Mouse (Mus musculus) myocyte (in vitro differentiated cells): ENCODE results near the gene Evx2. TPM values are rescaled to one million over a fixed set of nuclear protein-coding genes. Genes with fewer than 3 reads are reported as not detected.

Experiments
- H3K27me3 ChIP-seq: one replicate; pipeline ENCODE4 v1.6.1; 2011; ENCODE audit not compliant: control insufficient read depth, insufficient read depth, insufficient read length
- H3K36me3 ChIP-seq: one replicate; pipeline ENCODE4 v1.6.1; 2011; ENCODE audit not compliant: control insufficient read depth, insufficient read depth
- H3K4me2 ChIP-seq: one replicate; pipeline ENCODE4 v1.6.1; 2011; ENCODE audit warnings: low read depth, control low read depth
- H3K4me3 ChIP-seq: one replicate; pipeline ENCODE4 v1.5.1; 2011; ENCODE audit warnings: mild to moderate bottlenecking, control low read depth, moderate library complexity
- H3K79me2 ChIP-seq: one replicate; pipeline ENCODE4 v1.6.1; 2011; ENCODE audit not compliant: control insufficient read depth, insufficient read depth
- H3ac ChIP-seq: one replicate; pipeline ENCODE4 v1.6.1; 2011; ENCODE audit not compliant: control insufficient read depth, insufficient read length
- CEBPB ChIP-seq: IDR thresholded peaks from 2 replicates; pipeline ENCODE4 v1.6.1; 2011; ENCODE audit warnings: mild to moderate bottlenecking, moderate library complexity; ENCODE audit not compliant: poor library complexity, insufficient read depth, severe bottlenecking
- E2F4 ChIP-seq: IDR thresholded peaks from one replicate; pipeline ENCODE4 v1.6.1; 2011; ENCODE audit warnings: mild to moderate bottlenecking, control low read depth, moderate library complexity; ENCODE audit not compliant: insufficient read depth
- MAX ChIP-seq: IDR thresholded peaks from one replicate; pipeline ENCODE4 v1.6.1; 2011; ENCODE audit warnings: low read depth, mild to moderate bottlenecking, control low read depth
- MYOD1 ChIP-seq, 3 experiments: IDR thresholded peaks; one replicate each; pipeline ENCODE4 v1.6.1; 2011; ENCODE audit warnings: control low read depth in 2 of 3, low read depth in 2 of 3, mild to moderate bottlenecking in 2 of 3, moderate library complexity in 1 of 3; ENCODE audit not compliant: insufficient read length in 2 of 3, control insufficient read depth in 1 of 3
- MYOG ChIP-seq, 3 experiments: IDR thresholded peaks; one replicate each; pipeline ENCODE4 v1.6.1; 2011; ENCODE audit warnings: control low read depth in 2 of 3, low read depth in 2 of 3, mild to moderate bottlenecking in 2 of 3; ENCODE audit not compliant: insufficient read length in 2 of 3, control insufficient read depth in 1 of 3, insufficient read depth in 1 of 3
- POLR2A ChIP-seq: IDR thresholded peaks from one replicate; pipeline ENCODE4 v1.6.1; 2011; ENCODE audit warnings: low read depth, mild to moderate bottlenecking, control low read depth, moderate library complexity; ENCODE audit not compliant: insufficient read length
- POLR2AphosphoS2 ChIP-seq: IDR thresholded peaks from one replicate; pipeline ENCODE4 v1.6.1; 2011; ENCODE audit warnings: low read depth, control low read depth; ENCODE audit not compliant: insufficient read length
- REST ChIP-seq: IDR thresholded peaks from one replicate; pipeline ENCODE4 v1.6.1; 2011; ENCODE audit warnings: mild to moderate bottlenecking, control low read depth, moderate library complexity; ENCODE audit not compliant: insufficient read depth, insufficient read length
- SRF ChIP-seq: IDR thresholded peaks from one replicate; pipeline ENCODE4 v1.6.1; 2011; ENCODE audit warnings: low read depth; ENCODE audit not compliant: control insufficient read depth, insufficient read length
- TCF12 ChIP-seq: IDR thresholded peaks from one replicate; pipeline ENCODE4 v1.6.1; 2011; ENCODE audit warnings: mild to moderate bottlenecking, control low read depth; ENCODE audit not compliant: poor library complexity, insufficient read depth, severe bottlenecking
- TCF3 ChIP-seq: IDR thresholded peaks from one replicate; pipeline ENCODE4 v1.6.1; 2011; ENCODE audit warnings: low read depth, control low read depth; ENCODE audit not compliant: insufficient read length
- USF1 ChIP-seq: IDR thresholded peaks from one replicate; pipeline ENCODE4 v1.6.1; 2011; ENCODE audit warnings: low read depth, mild to moderate bottlenecking, control low read depth, moderate library complexity
- polyA plus RNA-seq: library from polyadenylated mRNA; unstranded; fragments of >200 nt; fragmentation: generic; extraction: Trizol; gene quantifications from one replicate; pipeline ENCODE4 v1.2.1, GENCODE M21; 2012; ENCODE audit warnings: missing spikeins

Evx2 gene
- polyA plus RNA-seq, 1 experiment: not detected

DNA sequence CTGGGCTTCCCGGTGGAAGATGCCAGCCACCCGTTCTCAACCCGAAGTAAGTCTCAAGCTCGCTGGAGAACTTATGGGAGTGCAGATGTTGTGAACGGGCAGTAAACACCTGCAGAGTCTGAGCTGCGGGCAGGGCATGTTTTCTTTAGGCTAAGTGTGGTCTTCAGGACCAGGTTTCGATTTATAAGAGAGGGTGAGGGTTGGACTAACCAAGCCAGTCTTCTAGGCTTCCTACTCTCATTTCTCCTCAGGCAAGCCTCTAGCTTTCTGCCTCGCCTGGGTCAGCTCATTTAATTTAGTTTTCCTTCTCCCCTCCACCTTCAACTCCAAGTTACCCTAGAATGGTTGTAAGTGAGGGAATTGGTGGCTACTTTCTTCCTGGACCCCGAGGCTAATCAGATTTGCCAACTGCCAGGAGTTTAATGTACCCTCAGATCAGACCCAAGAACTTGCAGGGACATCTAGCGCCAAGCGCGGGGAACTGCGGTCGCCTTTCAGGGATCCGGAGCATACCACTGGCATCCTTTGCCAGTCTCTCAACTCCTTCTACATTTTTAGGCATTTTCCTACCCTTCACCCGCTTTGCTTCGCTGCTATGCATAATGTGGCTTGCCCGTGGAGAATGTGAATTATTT is 4.1 kb upstream of the Evx2 start:
- Histone ChIP-seq H3K27me3 (peaks cover 60% of the 10 kb centered on the region), H3K4me2 (peak overlapping the region; percentile 37), H3K4me3 (no peak overlapping the region), H3ac (no peak overlapping the region), H3K79me2 (no peaks in the 10 kb centered on the region), H3K36me3 (no peaks in the 10 kb centered on the region)
- no peak for TF ChIP-seq TCF3
- TF ChIP-seq MYOD1 (IDR thresholded peaks at IDR 0.05; ENCODE audit: control insufficient read depth in 1 of 3, insufficient read length in 2 of 3, low read depth in 2 of 3): no peak

DNA sequence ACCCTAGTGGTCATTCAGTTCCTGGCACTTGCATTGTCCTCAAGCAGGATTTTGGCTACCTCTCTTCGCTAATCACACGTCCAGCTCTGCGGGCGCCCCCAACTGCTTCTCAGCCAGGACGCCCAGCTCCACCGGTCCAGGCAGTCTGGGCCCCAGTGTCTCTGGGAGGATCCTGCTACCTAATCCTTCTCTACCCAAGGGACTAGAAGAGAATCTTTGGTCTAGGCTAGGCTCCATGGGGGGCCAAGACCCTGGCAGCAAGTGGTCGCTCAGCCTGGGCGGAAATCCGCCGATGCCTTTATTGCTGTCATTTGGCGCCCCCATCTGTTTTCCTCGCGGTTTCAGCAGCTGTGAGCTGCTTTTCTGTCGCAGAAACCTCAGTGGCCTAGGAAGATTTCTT is 2.3 kb upstream of the Evx2 start:
- Histone ChIP-seq H3K4me2 (no peak overlapping the region), H3K36me3 (no peaks in the 10 kb centered on the region), H3K4me3 (no peak overlapping the region), H3K79me2 (no peaks in the 10 kb centered on the region), H3K27me3 (peaks cover 50% of the 10 kb centered on the region), H3ac (no peak overlapping the region)
- no peak for TF ChIP-seq USF1
- TF ChIP-seq TCF3: no peak
- no peak for TF ChIP-seq CEBPB
- TF ChIP-seq TCF12: no peak
- TF ChIP-seq POLR2A: no peak
- no peak for TF ChIP-seq MYOG (IDR thresholded peaks at IDR 0.05; ENCODE audit: control insufficient read depth in 1 of 3, insufficient read depth in 1 of 3, insufficient read length in 2 of 3, low read depth in 2 of 3)
- TF ChIP-seq REST: no peak
- no peak for TF ChIP-seq E2F4
- TF ChIP-seq SRF: no peak
- no peak for TF ChIP-seq POLR2AphosphoS2
- TF ChIP-seq MYOD1 (IDR thresholded peaks at IDR 0.05; ENCODE audit: control insufficient read depth in 1 of 3, insufficient read length in 2 of 3, low read depth in 2 of 3): no peak
- TF ChIP-seq MAX: no peak

DNA sequence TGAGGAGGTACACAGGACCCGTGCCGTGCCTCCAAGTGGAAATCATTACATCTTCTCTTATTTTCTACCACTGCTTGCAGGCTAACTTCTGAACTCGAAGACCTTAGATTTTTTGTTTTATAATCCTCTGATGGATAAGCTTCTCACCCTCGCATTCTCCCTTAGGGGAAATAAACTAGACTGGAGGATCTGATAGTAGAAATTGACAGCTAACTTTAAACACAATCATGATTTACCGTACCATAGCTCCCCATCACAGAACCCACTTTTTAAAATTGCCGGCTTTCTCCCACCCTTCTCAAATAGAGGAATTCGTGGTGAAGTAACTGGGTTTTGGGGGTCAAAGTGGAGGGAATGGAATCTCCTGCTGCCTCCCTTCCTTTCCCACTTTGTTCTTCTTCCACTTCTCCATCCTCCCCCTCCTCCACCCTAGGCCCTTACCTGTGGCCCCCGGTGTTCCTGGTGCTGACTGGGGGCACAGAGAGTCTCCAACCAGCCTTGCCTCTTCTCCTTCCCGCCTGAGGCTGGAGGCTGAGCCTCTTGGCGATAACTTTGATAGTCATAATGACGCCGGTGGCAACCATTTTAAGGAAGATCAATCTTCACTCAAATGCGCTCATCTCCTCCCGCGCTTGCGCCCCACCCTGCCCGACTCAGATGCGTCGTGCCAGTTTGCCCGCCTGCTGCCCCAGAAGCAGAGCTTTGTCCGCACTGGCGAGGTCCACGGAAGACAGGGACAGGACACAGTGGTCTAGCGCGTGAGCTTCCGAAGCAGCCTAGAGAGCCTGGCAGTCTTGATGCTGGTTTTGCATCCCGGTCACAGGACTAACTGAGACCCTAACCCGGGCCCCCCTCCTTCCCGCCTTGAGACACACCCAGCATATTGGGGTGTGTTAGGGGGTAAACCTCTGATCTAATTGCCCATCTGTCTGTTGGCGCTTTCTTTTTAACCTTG is 1.3 kb upstream of the Evx2 start:
- no peak overlapping the region for H3ac ChIP-seq
- no peaks in the 10 kb centered on the region for H3K79me2 ChIP-seq
- peaks cover 43% of the 10 kb centered on the region for H3K27me3 ChIP-seq
- no peak overlapping the region for H3K4me3 ChIP-seq
- TF ChIP-seq TCF3 (no peak), REST (no peak), E2F4 (no peak), SRF (no peak)
- H3K4me2 ChIP-seq: no peak overlapping the region
- no peaks in the 10 kb centered on the region for H3K36me3 ChIP-seq

DNA sequence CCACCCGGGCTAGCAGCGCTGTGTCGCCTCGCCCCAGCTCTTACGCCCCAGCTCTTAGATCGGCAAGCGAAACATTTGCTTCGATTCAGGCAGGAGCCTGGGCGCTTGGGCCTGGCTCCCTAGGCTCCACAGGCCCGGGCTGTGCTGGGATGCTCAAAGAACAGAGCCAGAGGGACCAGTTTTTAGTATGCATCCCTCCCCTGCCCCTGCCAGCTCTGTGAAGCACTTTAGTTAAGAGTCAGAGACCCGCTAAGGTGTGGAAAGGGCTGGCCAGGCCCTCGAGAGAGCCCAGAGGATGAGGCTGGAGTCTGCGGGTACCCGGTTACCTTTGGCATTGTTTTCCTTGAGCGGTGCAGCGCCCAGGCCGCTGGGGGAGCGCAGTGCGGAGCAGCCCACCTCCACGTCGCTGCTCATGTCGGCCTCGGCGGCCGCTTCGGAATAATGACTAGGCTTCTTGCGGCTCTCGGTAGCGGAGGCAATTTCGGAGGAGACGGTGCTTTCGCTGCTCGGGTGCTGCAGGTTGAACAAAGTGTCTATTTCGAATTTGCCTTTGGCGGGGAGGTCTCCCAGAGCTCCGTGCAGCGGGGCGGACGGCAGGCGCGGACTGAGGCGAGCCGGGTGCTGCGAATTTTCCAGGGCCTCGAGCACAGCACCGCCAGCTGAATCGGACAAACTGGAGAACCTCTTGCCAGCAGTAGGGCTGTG is 538 bp downstream of the Evx2 start:
- H3K4me3 ChIP-seq: no peak overlapping the region
- no peaks in the 10 kb centered on the region for H3K79me2 ChIP-seq
- peaks cover 55% of the 10 kb centered on the region for H3K27me3 ChIP-seq
- H3ac ChIP-seq: no peak overlapping the region
- TF ChIP-seq MYOG (IDR thresholded peaks at IDR 0.05; ENCODE audit: control insufficient read depth in 1 of 3, insufficient read depth in 1 of 3, insufficient read length in 2 of 3, low read depth in 2 of 3): no peak
- no peak for TF ChIP-seq POLR2A
- TF ChIP-seq TCF12: no peak
- no peak for TF ChIP-seq USF1
- H3K4me2 ChIP-seq: no peak overlapping the region
- no peaks in the 10 kb centered on the region for H3K36me3 ChIP-seq

DNA sequence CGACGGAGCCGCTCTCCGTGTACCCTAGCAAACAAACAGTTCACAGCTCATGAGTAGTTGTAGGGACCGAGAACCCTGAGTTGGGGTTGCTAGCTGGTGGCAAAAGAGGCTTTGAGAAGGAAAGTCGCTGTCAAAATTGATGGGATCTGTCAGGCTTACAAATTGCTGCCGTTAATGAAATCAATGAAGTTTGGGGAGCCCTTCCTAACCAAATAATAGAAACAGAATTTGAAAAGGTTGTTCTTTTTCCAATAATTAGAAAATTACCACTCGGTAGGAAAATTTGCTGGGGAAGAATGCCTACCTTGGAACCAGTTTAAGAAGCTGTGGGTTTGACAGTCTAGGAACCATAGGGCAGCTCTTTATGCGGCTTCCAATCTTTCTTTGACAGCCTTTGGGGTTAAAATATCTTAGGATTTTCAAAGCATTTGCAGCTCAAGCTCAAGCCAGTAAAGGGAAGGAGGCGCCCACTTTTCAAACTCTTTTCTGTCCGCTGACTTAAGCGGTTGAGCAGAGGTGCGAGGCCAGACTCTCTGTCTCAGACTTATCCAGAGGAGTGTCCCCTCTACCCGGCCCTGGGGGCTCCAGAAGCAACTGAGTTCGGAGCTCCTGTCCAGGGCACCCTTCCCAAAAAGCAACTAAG is 1.2 kb downstream of the Evx2 start:
- Histone ChIP-seq H3K4me2 (no peak overlapping the region), H3K4me3 (no peak overlapping the region), H3K36me3 (no peaks in the 10 kb centered on the region), H3ac (no peak overlapping the region), H3K27me3 (peaks cover 52% of the 10 kb centered on the region), H3K79me2 (no peaks in the 10 kb centered on the region)
- no peak for TF ChIP-seq USF1
